Mouse (Mus musculus): ENCODE results near the gene Slc9a3r2. TPM values are rescaled to one million over a fixed set of nuclear protein-coding genes. Genes with fewer than 3 reads are reported as not detected.
"Not testable (repeated sequence)": the region's sequence is repeated elsewhere in the genome, so short reads cannot be mapped to it uniquely, and the experiment has no call there.

The Slc9a3r2 gene
- total RNA-seq (2021): 10 to 100 TPM; 41.1 to 43.3 TPM

DNA sequence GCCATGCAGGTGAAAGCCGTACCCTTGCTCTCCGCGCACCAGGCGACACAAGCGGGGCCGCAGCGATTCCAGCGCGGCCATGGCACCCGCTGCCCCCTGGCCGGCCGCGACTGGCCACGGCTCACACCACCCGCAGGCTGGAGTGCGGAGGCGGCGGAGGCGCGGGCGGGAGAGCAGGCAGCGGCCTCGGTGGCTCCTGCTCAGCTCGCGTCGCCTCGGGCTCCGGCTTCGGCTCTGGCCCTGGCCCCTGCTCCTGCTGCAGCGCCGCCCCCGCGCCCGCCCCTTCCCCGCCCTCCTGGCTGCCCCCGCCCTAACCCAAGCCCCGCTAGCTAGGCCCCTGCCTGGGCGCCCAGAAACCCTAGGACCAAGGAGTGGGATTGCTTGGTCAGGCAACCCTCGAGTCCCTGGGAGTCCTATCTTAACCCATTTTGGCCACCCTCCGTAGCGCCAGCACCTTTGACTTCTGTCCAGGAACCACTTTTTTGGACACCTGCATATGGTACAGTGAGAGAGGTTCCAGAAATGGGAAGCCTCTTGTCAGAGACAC is at the start of gene Slc9a3r2:
Gene Slc9a3r2 (minus strand): TSS at position 258 of the 547 bp plus-strand sequence.
- no peak for DNase-seq

DNA sequence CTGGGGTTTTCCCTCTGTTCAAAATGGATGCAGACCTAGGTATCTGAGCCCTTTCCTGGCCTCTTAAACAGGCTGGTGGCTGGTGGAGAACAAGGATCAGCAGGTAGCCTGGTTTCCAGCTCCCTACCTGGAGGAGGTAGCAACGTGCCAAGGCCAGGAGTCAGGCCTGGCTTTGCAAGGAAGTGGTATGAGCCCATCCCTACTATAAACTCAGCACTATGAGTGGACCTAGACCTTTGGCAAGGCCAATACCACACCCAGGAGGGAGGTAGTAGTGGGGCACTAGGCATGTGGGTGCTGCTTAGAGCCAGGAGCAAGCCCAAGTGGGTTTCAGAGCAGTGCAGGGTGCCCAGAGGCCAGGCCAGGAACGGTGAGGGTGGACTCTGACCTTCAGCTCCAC is 49.3 kb upstream of the Slc9a3r2 start:
- DNase-seq: no peak

DNA sequence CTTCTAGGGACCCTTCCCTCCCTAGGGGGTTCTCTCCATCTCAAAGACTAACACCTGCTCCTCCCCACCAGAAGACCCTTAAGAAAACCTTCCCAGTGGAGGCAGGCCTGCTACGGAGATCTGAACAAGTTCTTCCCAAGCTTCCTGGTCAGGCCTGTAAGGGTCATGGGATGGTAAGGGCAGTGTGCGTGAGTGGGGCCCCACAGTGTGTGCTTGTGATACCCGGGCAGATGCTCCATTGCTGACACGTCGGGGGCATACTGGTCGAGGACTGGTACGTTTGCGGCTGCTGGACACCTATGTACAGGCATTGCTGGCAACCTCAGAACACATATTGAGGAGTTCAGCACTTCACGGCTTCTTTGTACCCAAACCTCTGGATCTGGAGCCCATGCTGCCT is 48.6 kb upstream of the Slc9a3r2 start:
- DNase-seq: no peak

DNA sequence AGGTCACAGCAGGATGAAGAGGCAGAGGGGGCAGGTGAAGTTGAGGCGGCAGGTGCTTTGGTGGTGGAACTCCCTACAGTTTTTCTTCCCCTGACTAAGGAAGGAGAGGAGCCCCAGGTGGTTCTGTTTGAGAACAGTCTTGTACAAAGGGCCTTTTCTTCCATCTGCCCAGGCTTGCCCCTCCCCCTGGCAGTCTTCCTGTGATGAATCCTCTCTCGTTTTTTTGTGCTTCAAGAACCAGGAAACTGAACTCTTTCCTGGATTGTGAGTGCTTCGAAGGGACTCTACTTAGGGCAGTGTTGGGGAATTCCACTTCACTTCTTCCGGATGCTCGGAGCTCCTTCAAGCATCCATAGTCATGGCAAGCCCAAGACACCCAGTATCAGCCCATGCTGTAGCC is 47.9 kb upstream of the Slc9a3r2 start:
- DNase-seq: no peak

DNA sequence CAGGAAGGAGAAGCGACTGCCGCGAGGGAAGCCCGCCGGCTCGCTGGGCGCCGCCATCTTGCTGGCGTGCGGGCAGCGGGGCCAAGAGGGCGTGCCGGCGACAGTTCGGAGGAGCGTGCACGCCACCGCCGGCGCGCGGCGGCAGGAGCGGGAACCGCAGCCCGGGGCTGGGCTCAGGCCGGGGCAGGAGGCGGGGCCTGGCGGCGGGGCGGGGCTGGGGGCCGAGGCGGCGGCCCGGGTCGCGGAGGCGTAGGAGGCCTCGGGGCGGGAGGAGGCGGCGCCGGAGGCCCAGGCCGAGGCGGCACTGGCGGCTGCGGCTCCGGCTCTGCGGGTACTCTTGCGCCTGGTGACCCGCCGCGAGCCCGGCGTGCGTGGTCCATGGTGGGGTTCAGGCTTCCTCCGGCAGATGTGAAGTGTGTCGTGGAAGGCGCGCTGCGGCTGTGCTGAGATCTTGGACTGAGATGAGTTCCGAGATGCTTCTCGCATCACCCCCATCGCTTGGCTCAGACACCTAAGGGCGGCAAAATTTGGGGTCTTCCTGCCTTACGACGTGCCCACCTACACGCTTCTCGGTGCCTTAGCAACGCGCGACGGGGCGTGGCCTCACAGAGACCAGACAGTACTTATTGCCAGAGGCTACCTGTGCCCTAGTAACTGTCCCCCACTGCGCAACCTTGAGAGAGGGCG is 46.0 kb upstream of the Slc9a3r2 start, which contains the start of the genes Gfer and Noxo1:
Gene Gfer (minus strand): TSS at position 146 of the 687 bp plus-strand sequence.
Gene Noxo1 (plus strand): TSS at position 224 of the 687 bp plus-strand sequence.
- peak; percentile 77 to 82 for DNase-seq

DNA sequence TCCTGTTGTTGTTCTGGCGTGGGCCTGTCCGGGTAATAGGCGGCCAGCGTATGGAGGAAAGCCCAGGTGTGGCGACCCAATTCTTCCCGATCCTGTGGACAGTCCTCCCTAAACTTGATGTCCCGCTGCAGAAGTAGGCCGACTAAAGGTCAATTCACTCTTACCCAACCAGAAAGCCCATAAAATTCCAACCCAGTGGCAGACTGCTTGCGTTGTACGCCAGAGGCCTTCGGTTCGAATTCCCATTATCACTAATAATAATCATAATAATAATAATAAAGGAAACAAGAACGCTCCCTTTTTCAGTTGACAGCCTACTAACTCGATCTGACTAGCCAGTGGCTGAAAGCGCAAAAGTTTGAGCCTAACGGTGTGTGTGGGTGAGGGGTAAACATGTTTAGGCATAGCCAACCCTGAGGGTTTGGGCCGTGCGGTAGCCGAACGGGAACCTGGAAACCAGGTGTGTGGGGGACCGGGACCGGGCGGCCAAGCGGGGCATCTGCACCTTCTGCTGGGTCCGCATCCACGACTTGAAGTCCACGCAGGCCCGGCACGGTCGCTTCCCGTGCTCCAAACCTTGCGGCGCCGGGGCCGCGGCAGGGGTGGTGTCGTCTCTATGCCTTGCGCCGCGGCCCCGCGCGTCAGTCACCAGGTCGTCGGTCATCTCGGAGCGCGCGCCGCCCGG is 45.3 kb upstream of the Slc9a3r2 start:
- peak in 1 of 2 experiments; percentile 35 for DNase-seq

DNA sequence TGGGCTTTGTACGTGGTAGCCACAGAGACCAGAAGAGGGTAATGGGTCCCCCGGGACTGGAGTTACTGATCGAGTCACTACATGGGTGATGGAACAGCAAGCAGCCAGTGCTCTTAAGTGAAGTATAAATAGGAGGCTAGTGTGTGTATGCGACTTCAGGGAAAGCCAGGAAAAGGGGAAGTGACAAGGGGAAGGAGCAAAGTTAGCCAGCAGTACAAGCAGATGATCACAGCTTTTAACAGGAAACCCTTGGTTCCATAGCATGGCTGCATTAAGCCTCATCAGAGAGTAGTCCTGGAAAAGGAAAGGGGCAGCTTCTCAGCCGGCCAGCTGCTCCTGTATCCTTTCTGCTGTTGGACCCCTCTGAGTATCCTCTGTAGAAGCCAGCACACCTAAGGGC is 42.3 kb upstream of the Slc9a3r2 start:
- DNase-seq: no peak

DNA sequence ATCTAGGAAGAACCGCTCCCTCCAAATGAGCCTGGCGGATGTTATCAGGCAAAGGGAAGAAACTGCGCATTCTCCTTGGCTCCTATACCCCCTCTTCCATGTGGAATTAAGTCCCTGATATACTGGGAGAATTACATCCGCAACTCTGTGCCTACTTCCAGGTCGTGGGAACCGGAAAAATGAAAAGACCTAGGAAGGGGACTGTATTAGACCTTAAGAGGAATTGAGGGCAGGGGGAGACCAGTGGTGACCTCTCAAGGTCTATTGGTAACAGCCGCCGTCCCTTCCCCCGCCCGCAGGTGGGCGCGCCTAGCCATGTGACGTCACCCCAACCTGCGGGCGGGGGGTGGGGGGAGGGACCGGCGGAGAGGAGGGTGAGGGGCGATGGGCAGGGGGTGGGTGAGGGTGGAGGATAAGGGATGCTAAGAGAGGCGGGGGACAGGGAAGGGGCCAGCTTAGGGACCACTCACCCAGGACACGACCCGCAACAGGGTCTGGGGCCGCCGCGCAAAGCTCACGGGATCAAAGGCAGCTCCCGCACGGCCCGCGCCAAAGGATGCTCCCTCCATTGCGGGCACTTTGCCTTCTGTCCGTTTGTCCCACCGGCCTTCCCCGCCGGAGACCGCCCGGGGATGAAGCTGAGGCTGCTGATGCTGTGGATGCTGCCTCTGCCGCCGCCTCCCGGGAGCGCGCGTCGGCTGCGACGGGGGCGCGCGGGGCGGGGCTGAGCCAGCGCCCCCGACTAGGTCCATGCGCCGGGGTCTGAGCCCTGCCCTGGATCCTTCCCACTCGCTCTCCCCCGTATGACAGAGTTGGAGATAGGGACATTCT is 39.3 kb upstream of the Slc9a3r2 start, which contains the start of gene Syngr3:
Gene Syngr3 (minus strand): TSS at position 705 of the 831 bp plus-strand sequence.
- DNase-seq: peak; percentile 60 to 63

DNA sequence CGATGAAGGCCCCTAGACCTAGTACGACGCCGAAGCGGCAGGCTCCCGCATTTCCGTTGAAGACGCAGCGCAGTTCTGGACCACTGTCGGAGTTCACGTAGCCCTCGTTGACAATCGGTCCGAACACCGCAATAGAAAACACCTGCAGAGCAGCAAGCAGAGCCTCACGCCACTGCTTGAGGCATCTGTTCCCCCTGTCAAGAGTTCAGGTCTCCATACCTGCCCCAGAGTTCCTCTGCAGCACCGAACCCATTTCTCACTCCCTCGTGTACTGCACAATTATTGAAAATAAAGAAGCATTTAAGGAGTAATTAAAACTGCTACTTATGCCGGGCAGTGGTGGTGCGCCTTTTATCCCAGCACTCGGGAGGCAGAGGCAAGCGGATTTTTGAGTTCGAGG is 37.5 kb upstream of the Slc9a3r2 start:
- no peak for DNase-seq

DNA sequence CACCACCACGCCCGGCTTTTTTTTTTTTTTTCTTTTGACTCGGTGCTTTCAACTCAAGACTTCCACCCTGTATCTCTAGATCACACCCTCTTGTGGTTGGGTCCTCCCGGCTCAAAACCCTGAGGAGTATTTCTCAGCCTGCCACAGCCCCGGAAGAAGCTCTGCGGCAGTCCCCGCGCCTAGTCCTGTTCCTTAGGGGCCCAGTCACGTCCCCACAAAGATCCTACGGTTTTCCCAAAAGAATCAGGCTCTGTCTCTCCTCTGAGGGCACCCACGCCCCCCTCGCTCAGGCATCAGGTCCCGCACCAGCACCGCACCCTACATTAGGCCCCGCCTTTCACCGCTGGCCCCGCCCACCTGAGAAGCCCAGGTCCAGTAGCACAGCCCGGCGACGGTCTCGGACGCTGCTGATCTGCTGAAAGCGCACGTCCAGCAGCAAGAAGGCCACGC is 37.0 kb upstream of the Slc9a3r2 start:
- DNase-seq: peak in 1 of 2 experiments; percentile 27

DNA sequence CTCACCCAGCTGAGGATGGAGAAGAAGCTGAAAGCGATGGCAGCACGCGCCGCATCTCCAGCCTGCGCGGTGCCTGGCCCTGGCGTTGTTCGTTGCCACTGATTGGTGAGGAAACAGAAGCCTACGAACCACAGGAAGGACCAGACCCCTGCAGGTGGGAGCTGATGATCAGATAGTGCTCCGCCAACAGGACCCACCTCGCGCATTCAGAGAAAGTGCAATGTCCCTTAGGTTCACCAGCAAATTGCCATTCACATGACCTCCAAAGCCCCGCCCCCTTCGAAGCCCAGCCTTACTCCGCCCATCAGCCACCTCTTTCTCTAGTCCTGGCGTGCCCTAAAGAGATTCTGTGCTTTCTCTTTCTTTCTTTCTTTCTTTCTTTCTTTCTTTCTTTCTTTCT is 36.4 kb upstream of the Slc9a3r2 start:
- no peak for DNase-seq

DNA sequence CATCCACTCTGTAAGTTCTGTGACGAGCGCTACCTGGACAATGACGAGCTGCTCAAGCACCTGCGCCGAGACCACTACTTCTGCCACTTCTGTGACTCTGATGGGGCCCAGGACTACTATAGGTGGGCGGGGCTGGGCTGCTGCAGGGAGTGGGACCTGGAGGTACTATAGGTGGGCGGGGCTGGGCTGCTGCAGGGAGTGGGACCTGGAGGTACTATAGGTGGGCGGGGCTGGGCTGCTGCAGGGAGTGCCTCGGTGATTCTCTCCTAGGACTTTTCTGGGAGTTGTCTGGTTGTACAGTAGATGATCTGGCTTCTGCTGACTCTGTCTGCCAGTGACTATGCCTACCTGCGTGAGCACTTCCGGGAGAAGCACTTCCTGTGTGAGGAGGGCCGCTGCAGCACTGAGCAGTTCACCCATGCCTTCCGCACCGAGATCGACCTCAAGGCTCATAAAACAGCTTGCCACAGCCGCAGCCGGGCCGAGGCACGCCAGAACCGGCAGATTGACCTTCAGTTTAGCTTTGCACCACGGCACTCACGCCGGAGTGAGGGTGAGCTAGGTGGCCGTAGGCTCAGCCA is 27.5 kb upstream of the Slc9a3r2 start:
- DNase-seq: no peak

DNA sequence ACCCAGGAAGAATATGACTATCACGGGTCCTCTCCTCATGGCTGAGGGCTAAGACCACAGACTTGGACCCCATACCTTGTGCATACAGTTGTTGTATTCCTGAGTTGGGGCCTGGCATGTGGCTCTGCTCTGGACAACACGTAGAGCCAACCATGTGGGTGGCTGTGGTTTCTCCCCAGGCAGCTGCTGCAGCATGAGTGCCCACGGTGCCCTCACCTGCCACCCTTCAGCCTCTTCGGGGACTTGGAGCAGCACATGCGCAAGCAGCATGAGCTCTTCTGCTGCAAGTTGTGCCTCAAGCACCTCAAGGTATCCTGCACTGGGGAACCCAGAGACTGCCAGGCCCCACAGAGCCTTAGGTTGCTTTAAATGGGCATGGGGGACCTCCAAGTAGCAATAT is 26.8 kb upstream of the Slc9a3r2 start:
- DNase-seq: no peak

DNA sequence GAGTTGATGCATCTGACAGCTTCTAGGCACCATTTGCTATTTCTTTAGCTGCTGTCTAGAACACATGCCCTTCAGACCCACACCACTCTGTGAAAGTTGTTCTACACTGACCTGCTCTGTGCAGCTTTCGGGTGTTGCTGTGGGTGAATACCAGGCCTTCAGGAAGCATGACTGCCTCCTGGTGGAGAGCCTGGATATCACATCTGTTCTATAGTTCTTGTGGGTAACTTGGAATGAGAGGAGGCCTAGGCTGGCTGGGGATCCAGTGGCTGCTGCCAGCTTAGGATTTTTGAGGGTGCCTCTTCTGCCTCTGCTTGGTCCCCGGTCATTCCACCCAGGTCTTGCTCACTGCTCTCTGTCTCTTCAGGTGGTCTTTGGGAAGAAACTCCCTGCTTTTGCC is 26.1 kb upstream of the Slc9a3r2 start:
- peak in 1 of 2 experiments; percentile 56 for DNase-seq

DNA sequence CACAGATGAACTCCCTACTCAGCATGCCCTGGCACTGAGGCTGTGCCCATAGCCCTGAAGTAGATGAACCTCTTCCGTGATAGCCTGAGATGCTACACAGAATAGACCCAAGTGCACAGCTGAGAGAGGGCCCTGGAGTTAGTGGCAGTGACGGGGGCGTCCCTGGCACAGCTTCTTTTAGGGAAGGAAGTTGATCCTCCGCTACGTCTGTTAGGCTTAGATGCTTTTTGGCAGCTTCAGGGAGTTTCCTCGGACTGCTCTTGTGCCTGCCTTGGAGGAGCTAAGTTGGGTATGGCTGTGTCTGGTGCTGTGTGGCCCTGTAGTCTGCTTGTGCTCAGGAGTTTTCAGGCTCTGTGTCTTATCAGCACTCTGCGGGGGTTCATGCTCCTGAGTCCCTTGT is 24.1 kb upstream of the Slc9a3r2 start:
- DNase-seq: peak; percentile 48 to 55

DNA sequence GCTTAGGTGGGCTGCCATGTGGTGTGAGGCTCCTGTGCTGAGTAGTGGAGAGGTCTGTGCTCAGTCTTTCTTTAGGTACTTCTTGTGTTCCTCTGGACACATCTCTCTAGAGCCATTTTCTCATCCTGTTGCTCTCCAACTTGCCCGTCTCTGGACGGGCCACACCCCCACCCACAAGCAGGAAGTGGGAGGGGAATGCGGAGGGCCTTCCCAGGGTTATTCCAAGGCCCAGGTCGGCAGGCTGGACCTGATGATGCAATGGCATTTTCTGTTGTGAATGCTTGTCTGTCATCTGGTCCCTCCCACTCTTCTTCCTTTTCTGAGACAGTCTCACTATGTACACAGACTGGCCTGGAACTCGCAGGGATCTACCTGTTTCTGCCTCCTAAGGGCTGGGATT is 22.0 kb upstream of the Slc9a3r2 start:
- no peak for DNase-seq

DNA sequence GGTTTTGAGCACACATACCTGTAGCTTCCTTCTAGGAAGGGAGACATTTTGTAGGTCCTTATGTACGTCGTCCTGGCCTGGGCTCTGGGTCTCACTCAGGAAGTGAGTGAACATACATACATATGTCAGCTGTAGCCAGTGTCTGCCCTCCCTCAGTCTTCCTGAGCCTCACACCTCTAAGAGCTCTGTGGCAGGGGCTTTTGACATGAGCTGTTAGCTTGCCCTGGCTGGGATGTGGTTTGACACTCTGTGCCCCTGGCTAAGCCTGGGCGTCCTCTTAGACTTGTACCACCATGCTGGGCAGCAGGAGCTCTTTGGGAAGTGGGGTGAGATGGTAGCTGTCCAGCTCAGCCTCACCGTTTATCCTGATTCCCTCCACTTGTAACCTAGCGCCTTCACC is 21.2 kb upstream of the Slc9a3r2 start:
- no peak for DNase-seq

DNA sequence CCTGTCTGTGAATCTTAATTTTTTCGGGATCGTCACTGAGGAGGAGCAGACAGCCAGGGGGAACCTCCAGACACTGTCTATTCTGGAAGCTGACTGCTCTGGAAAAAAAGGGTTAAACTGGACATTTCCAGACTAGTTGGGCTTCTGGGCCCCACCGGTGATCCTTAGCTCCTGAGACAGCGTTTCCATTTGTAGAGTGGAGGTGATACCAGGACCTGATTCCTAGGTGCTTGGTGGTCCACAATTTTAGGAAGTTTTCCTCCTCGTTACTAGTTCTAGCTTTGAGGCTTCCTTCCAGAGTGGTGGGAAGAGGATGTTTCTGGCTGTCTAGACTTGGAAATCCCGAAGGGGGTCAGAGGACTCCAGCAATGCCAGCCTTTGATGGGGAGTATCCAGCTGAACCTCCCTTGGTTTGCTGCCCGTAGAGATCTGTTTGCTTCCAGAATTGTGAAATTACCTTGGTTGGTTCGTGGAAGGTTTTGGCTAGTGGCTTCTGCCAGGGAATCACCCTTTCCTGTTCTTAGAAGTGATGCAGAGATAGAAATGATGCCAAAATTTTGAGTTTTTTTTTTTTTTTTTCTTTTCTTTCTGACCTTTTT is 20.2 kb upstream of the Slc9a3r2 start:
- no peak for DNase-seq

DNA sequence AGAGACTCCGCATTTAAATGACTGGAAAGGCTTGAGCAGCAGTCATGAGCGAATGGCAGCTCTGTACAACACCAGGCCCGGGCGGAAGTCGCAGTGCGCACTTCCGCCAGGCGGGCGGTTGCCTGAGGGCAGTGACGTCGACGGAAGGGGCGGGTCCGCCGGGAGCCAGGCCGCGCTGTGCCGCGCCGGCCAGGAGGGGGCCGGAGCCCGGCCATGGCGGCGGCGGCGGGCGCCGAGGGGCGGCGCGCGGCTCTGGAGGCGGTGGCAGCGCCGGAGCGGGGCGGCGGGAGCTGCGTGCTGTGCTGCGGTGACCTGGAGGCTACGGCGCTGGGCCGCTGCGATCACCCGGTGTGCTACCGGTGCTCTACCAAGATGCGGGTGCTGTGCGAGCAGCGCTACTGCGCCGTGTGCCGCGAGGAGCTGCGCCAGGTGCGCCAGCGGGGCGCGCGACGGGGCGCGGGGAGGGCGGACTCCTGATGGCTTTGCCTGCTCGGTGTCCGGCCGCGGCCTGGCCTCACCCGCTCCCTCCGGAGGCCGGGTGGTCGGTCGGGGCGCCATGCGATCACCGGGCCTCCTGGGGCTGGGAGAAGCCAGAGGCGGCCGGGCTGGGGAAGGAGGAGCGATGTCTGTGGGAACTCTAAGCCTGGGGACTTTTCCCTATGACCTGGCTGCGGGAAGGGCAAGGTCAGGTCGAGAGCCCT is 19.6 kb upstream of the Slc9a3r2 start, which contains the start of gene Zfp598:
Gene Zfp598 (plus strand): TSS at position 143 of the 701 bp plus-strand sequence.
- peak; percentile 93 to 94 for DNase-seq

DNA sequence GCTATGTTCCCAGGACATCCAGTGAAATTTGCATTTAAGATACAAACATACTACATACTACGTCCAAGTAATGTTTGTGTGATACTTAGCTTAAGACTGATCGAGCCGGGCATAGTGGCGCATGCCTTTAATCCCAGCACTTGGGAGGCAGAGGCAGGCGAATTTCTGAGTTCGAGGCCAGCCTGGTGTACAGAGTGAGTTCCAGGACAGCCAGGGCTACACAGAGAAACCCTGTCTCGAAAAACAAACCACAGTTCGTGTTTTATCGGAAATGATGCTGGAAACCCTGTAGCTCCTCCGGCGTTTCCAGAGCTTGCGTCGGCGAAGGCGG is 19.1 kb upstream of the Slc9a3r2 start:
- DNase-seq: not testable (repeated sequence)

DNA sequence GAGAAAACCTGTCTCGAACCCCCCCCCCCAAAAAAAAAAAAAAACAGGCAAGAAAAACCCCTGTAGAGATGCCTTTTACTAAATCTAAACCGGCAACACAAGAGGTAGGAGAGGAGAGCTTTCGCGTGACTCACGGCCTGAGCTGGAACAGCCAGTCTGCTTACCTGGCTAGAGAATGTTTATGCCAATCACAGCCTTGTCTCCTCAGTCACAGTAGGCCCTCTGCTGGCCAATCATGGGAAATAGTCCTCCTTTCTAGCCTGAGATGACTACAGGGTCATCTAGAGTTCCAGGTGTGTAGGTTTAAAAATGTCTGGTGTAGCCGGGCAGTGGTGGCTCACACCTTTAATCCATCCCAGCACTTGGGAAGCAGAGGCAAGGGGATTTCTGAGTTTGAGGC is 17.3 kb upstream of the Slc9a3r2 start:
- no peak for DNase-seq
